Mouse (Mus musculus) hindbrain, postnatal 0 days (tissue): Measurements from ENCODE around the gene Gapdhs. TPM values are rescaled to one million over a fixed set of nuclear protein-coding genes. Genes with fewer than 3 reads are reported as not detected.
"Not testable (repeated sequence)": the region's sequence is repeated elsewhere in the genome, so short reads cannot be mapped to it uniquely, and the experiment has no call there.

Experiments
- ATAC-seq: fragments of 200-750 bp; cut with Nextera tagmentation; 2 replicates; pipeline ENCODE4 v1.8.0; 2017; ENCODE audit warnings: mild to moderate bottlenecking, moderate TSS enrichment, moderate library complexity
- DNase-seq: peaks from one replicate; pipeline ENCODE4 v3.0.0-alpha.2; 2015; ENCODE audit warnings: low spot score
- H3K27ac ChIP-seq: fragments of 300-500 bp; sonication (generic); 2 replicates; pipeline ENCODE4 v1.5.1; 2014; ENCODE audit warnings: mild to moderate bottlenecking
- H3K27me3 ChIP-seq: fragments of 300-500 bp; sonication (generic); 2 replicates; pipeline ENCODE4 v1.6.1; 2014; ENCODE audit warnings: low read length, mixed read lengths; ENCODE audit not compliant: insufficient read depth
- H3K36me3 ChIP-seq: fragments of 300-500 bp; sonication (generic); 2 replicates; pipeline ENCODE4 v1.6.1; 2014; ENCODE audit warnings: low read length, mixed read lengths; ENCODE audit not compliant: insufficient read depth
- H3K4me1 ChIP-seq: fragments of 300-500 bp; sonication (generic); 2 replicates; pipeline ENCODE4 v1.6.1; 2014; ENCODE audit warnings: antibody characterized with exemption, low read length, mixed read lengths; ENCODE audit not compliant: insufficient read depth
- H3K4me2 ChIP-seq: fragments of 300-500 bp; sonication (generic); 2 replicates; pipeline ENCODE4 v1.6.1; 2014; ENCODE audit warnings: low read depth, mild to moderate bottlenecking, low read length, moderate library complexity, mixed read lengths
- H3K4me3 ChIP-seq: fragments of 300-500 bp; sonication (generic); 2 replicates; pipeline ENCODE4 v1.5.1; 2014; ENCODE audit warnings: low read length
- H3K9ac ChIP-seq: fragments of 300-500 bp; sonication (generic); replicated peaks from 2 replicates; pipeline ENCODE4 v1.6.1; 2014; ENCODE audit warnings: mild to moderate bottlenecking, low read length, moderate library complexity, mixed read lengths
- H3K9me3 ChIP-seq: fragments of 300-500 bp; sonication (generic); 2 replicates; pipeline ENCODE4 v1.6.1; 2016; ENCODE audit warnings: low read length, mixed read lengths
- CTCF ChIP-seq: IDR thresholded peaks from 2 replicates; pipeline ENCODE4 v1.5.1; 2016; ENCODE audit warnings: antibody characterized with exemption, control low read depth, low read depth
- WGBS: fragments of 180-500 bp; shearing (Covaris S2); extraction: QIAGEN DNeasy Blood & Tissue Kit; methylation state at CpG from one replicate; pipeline ENCODE4 v1.1.7; 2014; 5-methylcytosine and 5-hydroxymethylcytosine counted together
- polyA plus RNA-seq: library from polyadenylated mRNA; unstranded; fragments of >200 nt; fragmentation: Nextera tagmentation; extraction: Ambion mirVana; gene quantifications from 2 replicates; pipeline ENCODE4 v1.2.1, GENCODE M21; 2015
- total RNA-seq: library from RNA; depleted of rRNA; stranded (reverse); fragments of >200 nt; gene quantifications from 2 replicates; pipeline ENCODE4 v1.2.3, GENCODE M21; 2014

Gene Gapdhs
- total and polyA plus RNA-seq, 2 experiments from 2014 or later, result 0.69 TPM; not detected in 1

GRCm38 (mm10) chr7:30747525-30748204 lies 4.2 kb upstream of the Gapdhs start:
- TF ChIP-seq CTCF, result no peak
- H3K27me3 ChIP-seq, result no peaks in the 10 kb centered on the region
- 88% methylated on average over 7 of the region's 7 CpGs for WGBS

GRCm38 (mm10) chr7:30744022-30744598 lies 629 bp upstream of the Gapdhs start:
- no peak for ATAC-seq
- 40% methylated on average over 4 of the region's 4 CpGs for WGBS
- TF ChIP-seq CTCF, result no peak
- Histone ChIP-seq H3K36me3 (no peaks in the 10 kb centered on the region), H3K9ac (no peak overlapping the region), H3K4me2 (no peak overlapping the region), H3K9me3 (no peaks in the 10 kb centered on the region), H3K4me3 (no peak overlapping the region), H3K27me3 (no peaks in the 10 kb centered on the region), H3K4me1 (no peaks in the 10 kb centered on the region), H3K27ac (no peak overlapping the region)
- peak; percentile 10 for DNase-seq

More at GRCm38 (mm10) chr7:30747525-30748204, 4.2 kb upstream of the Gapdhs start:
- Histone ChIP-seq H3K9ac (no peak overlapping the region), H3K4me2 (no peak overlapping the region), H3K36me3 (no peaks in the 10 kb centered on the region), H3K9me3 (no peaks in the 10 kb centered on the region), H3K4me1 (no peaks in the 10 kb centered on the region), H3K27ac (no peak overlapping the region), H3K4me3 (no peak overlapping the region)
- DNase-seq (no peak), ATAC-seq (no peak)

DNA sequence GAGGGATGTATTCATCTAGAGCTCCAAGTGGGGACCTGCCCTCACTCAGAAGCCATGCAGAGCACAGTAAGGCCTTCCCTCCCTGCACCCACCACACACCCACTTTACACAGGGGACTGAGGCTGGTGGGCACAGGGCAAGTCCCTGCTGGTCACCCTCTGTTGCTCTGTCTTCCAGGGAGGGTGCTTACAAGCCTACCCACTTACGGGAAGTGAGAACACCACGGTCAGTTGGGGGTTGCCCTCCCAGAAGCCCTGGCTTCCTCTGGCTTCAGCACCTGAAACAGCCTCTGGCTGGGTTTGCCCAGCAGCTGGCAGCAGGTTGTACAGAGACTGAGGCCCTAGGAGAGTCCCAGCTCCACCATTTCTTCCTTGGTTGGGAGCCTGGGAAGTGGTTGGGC lies 911 bp downstream of the Gapdhs start:
- not testable (repeated sequence) for H3K36me3 ChIP-seq, H3K9me3 ChIP-seq, H3K9ac ChIP-seq, H3K4me2 ChIP-seq, H3K4me1 ChIP-seq, ATAC-seq, H3K27ac ChIP-seq, H3K27me3 ChIP-seq, DNase-seq, H3K4me3 ChIP-seq
- 92% methylated on average over 2 of the region's 2 CpGs for WGBS

- no peak for TF ChIP-seq CTCF
- Histone ChIP-seq H3K27ac (no peak overlapping the region), H3K4me2 (no peak overlapping the region), H3K9me3 (no peaks in the 10 kb centered on the region), H3K27me3 (no peaks in the 10 kb centered on the region), H3K4me3 (no peak overlapping the region), H3K4me1 (no peaks in the 10 kb centered on the region), H3K36me3 (peaks cover 20% of the 10 kb centered on the region), H3K9ac (no peak overlapping the region)
- 93% methylated on average over 3 of the region's 3 CpGs for WGBS
- ATAC-seq (no peak), DNase-seq (no peak)
Measured at GRCm38 (mm10) chr7:30736211-30736610, 7.3 kb downstream of the Gapdhs start.

GRCm38 (mm10) chr7:30730064-30730722 lies 13.3 kb downstream of the Gapdhs start:
- Histone ChIP-seq H3K36me3 (peaks cover 20% of the 10 kb centered on the region), H3K4me2 (peak overlapping the region; percentile 83), H3K27ac (peak overlapping the region; percentile 86), H3K9ac (peak overlapping the region; percentile 82), H3K4me3 (peak overlapping the region; percentile 72)
- ATAC-seq, H3K4me1 ChIP-seq, H3K9me3 ChIP-seq, H3K27me3 ChIP-seq: not testable (repeated sequence)
- peak; percentile 55 for DNase-seq
- WGBS, result 9% methylated on average over 9 of the region's 22 CpGs

DNA sequence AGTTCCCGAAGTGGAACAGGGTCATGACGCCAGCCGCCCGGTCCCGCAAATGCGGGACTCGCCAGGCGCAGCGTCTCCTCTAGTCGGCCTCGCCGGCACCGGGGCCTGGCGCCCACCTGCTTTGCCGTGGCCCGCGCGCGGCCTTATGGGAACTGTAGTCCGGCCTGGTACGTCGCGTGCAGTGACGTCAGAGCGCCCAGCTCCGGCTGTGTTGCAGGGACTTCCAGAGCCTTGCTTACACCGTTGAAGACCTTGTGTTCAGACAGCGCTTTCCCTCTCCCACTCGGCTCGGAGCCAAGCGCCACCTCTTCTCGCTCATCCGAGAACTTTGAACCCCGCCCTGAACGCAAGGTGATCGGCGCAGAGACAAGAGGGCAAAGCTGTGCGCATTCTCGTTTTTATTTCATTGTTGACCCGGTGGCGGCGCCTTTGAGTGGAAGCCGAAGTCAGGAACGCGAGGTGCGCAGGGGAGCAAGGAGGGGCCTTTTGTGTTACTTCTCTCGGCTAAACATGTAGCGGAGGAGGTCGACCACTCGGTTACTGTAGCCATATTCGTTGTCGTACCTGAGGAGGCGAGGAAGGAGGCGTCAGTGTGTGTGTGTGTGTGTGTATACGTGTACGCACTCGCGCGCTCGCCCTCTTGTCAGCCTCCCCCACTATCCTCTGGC lies 14.0 kb downstream of the Gapdhs start, which contains the start of gene Tmem147:
Gene Tmem147, minus strand, starts transcription at position 145 of the 668 bp plus-strand sequence.
- Histone ChIP-seq H3K36me3 (peaks cover 20% of the 10 kb centered on the region), H3K27me3 (no peaks in the 10 kb centered on the region), H3K27ac (peak within 1 kb of the TSS; percentile 86), H3K9me3 (no peaks in the 10 kb centered on the region), H3K4me2 (peak within 1 kb of the TSS; percentile 83), H3K4me3 (peak within 1 kb of the TSS; percentile 72), H3K4me1 (peaks cover 7% of the 10 kb centered on the region; the same call in 1 of the 2 replicates), H3K9ac (peak within 1 kb of the TSS; percentile 82)
- ATAC-seq (peak; percentile 97), DNase-seq (peak; percentile 98)
- WGBS, result under 1% methylated on average over 60 of the region's 60 CpGs
- peak; percentile 64 for TF ChIP-seq CTCF
